Mouse (Mus musculus) large intestine, adult 2 months (tissue): ENCODE measurements at regions not wholly inside any gene's neighbourhood (a gene's known extent, or its start where the extent isn't known, plus 50 kb on each side); places are given as distances from the start of the nearest gene placed in this dataset.

Source experiments
- DNase-seq: peaks from one replicate; pipeline ENCODE4 v3.0.0-alpha.2; 2012; ENCODE audit warnings: low read depth, low spot score
- WGBS: fragments of 180-500 bp; shearing (Covaris S2); methylation state at CpG from one replicate; pipeline ENCODE4 v1.1.7; 2018; 5-methylcytosine and 5-hydroxymethylcytosine counted together

DNA sequence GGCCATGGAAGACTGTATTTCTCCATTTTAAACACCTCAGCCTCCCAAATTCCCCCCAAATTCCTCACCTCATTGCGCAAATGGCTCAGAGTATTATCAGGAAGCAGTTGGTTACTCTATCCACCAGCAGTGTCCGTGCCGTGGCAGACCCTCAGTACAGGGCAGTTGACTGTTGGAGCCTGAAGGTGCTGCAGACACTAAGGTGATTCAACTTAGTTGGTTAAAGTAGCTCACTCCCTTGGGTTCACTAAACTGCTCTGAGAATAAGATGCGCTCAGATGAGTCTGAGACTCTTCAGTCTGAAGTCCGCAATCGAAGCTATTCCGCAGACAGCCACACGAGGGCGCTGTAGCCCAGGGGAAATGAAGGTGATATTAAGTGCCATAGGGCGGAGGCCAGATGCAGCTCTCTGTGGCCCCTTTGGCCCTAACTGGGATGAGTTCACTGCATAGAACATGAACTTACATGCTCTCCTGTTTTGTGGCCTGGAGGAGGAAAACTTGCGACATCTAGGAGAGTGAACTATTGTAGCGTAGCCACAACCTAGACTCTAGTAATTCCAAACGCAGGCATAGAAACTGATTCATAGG, 62.9 kb downstream of the Amer3 start:
- 33% methylated on average over 13 of the region's 13 CpGs for WGBS

DNA sequence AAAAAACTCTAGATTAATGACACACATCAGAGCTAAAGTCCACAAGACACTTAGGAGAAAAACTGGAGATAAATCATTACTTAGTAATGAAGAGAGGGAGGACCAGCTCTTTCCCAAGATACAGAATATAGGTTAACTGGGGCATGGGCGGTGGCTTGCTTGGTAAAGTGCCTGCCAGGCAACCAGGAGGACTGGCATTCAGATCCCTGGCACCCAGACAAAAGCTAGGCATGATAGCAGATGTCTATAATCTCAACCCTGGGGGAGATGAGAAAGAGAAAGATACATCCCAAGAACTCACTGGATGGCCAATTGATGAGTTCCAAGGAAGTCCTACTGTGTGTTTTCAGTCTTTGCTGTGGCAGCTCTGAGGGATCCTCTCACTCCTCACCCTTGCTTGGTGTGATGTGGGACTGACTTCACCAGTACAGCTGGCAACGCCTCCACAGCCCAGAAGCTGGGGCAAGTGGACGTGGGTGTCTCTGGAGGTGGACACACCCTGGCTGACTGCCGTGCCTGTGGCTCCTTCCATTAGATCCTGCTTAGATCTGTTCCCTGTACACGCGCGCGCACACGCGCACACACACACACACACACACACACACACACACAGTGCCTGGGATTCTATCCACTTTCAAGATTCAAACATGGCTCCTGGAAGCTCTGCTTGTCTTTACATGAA, 74.6 kb downstream of the Amer3 start:
- DNase-seq = no peak
- 77% methylated on average over 10 of the region's 10 CpGs for WGBS

More for the DNA sequence above, 62.9 kb downstream of the Amer3 start:
- peak; percentile 11 for DNase-seq

DNA sequence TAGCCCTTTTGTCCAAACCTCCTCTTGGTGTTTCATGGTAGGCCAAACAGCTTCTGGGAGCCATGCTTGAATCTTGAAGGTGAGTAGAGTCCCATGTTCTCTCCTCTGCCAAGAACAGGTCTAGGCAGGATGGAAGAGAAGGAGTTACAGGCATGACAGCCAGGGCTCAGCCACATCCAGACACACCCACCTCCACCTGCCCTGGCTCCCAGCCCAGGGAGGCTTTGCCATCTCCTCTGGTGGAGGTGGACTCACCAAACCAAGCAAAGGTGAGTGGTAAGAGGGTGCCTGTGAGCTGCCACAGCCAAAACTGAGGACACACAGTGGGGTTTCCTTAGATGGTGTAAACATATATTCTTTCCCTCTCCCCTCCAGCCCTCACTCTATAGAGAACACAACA, 78.0 kb downstream of the Amer3 start:
- no peak for DNase-seq

DNA sequence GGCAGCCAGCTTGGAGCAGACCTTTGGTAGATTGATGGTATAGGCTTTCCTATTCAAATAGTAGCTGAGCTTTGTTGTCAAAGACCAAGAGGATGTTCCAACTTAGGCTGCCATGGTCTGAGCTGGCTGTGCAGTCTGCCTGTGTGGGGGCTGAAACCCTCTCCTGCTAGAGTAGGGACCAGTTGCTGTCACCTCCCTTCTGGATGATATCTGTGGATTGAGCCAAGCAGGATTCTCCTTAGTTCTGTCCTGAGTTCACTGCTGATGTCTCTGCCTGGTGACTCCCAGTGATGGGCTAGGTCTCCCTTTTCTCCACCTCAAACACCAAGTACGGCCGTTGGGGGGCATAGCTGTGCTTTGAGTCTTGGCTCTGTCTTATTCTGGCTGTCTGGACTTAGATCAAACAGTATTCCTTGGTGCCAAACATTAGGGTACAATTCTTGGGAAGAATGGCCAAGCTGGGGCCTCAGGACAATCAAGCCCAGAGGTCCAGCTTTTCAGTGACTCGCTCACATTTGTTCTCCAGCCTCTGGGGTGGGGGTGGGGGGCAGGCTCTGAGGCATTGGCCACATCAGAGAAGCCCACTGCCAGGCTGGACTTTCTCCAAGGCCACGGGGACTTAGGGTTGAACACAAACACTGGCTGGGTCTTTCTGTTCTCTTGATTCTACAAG, 84.6 kb downstream of the Amer3 start:
- WGBS = 69% methylated on average over 4 of the region's 4 CpGs
- no peak for DNase-seq

DNA sequence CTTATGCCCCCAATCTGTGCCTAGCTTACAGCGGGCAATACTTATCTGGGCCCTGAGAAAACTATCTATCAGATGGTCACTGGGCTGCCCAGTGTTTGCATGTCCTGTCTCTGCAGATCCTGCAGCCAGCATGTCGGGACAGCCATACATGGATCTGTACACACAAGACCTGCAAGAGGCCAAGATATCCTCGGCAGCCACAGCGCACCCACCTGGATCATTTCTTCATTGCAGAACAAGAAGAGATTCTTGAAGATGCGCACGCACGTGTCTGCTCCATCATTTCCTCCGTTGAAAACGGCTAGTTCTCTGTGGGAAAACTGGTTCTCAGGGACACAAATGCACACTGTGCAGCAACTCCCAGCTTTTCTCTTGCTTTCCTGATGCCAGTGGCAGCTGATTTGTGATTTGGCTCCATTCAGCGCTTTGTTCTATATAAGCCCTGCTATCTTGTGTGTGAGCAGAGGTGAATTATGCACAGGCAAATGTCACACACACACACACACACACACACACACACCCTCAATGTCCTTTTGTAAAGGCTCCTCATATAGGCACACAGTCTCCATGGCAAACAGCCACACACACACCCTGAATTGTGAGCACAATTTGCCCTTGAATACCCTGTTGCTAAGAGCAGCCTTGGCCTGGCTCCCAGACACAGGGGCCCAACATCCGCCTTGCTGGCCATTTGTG, 85.5 kb downstream of the Amer3 start:
- WGBS = 70% methylated on average over 11 of the region's 11 CpGs
- DNase-seq = no peak

DNA sequence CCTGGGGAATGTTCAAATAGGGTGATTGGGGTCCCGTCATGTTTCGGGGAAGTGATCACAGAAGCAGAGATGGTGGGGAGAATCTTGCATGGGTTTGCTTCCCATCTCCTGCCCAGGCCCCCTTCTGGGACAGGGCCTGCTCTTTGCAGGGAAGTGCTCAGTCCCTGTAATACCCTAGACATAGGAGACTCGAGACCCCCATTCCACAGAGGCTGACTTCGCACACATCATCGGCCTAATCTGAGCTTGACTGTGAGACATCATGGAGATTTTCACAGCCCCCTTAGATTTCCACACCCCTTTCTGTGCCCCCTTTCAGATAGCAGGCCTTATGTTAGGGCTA, 86.0 kb downstream of the Amer3 start:
- WGBS = 70% methylated on average over 5 of the region's 5 CpGs
- no peak for DNase-seq

DNA sequence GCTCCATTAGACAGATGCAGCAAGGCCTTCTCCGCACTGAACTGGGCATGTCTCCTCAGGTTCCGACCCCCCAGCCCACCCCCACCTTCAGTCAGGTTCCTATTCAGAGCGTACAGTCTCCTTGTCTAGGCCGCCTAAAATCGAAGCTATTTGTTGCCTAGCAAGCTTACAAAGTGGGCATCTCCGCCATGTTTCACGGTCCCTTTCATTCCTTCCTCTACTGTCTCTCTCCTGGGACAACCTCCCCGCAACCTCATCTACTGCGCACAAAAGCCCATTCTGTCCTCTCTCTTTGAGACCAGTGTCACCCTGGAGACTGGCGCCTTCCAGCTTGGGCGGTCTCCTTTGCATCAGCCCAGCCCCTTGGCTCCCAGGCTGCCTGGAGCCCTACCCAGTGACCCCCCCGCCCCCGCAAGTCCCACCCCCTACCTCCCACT, 86.8 kb downstream of the Amer3 start:
- WGBS = 86% methylated on average over 13 of the region's 13 CpGs
- DNase-seq = no peak

DNA sequence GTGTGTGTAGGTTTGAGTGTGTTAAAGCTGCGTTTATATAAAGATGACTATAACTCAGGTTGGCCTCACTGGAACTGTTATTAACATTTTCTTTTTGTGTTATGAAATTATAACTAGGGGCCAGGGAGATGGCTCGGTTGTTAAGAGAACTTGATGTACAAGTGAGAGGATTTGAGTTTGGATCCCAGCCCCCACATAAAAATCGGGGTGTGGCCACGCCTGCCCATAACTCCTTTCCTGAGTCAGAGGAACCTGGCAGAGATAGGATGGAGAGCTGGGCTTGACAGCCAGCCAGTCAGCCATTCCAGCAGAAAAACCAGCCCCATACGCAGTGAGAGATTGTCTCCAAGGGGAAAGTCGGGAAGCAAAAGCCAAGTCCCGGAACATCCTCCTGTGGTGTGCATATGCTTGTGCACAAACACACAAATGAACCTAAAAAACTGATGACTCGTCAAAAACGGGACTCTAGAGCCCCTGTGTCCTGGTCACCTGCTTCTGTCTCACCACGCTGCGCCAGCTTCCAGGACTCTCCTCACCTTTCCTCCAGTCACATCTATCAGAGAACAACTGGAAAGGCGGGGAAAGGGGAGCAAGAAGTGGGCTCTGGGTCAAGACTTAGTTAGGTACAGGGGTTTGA, 97.8 kb downstream of the Amer3 start:
- 29% methylated on average over 12 of the region's 12 CpGs for WGBS
- no peak for DNase-seq

DNA sequence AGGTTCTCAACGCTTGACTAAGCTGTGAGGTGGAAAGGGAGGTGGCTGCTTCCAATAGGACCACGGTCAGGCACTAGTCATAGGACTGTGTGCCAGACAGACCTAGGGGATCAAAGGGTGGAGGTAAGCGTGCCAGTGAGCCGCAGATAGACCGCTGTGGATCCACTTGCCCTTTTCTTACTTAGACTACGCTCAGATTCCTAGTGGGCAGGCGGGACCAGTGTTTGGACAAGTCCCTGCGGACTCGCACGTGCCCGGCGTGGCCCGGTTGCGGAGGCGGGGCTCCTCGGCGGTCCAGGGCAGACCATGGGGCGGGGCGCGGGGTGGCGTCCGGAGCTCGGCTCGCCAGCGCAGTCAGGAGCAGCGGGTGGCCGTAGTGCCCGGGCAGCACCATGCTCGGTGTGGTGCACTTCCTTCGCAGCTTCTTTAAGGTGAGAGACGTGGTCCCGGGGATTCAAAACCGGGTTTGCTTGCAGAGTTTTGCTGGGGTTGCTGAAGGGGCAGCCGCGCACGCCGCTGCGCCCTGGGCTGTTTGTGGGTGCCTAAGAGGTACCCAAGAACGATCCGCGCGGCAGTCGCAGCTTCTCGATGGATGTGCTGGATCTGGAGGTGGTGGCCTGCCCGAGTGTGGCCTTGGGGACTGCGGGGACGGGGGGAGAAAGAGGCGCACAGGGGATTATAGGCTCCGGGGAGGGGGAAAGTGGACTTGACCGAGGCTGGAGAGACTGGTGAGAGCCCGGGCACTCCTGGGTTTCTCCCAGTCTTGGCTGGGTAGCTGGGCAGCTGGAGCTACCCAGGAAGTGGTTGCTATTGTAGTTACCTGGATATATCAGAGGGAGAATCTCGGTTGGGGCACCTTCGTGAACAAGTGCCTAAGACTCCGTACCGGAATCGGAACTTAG, 98.6 kb downstream of the Amer3 start:
- 1% methylated on average over 56 of the region's 56 CpGs for WGBS
- no peak for DNase-seq

DNA sequence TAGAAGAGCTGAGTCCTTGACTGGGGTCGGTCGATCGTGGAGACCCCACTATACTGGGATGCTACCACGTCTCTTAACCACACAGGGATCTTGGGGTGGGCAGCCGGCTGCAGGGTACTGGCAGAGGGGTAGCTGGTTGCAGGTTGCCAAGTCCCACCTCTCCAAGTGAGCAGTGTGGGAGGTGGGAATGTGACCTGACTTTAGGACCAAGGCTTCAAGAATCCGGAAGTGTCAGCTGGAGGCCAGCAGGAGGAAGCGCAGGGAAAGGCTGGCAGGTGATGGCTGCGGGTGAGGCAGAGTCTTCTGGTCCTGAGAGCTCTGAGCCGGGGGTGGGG, 99.2 kb downstream of the Amer3 start:
- DNase-seq = no peak
- 3% methylated on average over 9 of the region's 9 CpGs for WGBS

DNA sequence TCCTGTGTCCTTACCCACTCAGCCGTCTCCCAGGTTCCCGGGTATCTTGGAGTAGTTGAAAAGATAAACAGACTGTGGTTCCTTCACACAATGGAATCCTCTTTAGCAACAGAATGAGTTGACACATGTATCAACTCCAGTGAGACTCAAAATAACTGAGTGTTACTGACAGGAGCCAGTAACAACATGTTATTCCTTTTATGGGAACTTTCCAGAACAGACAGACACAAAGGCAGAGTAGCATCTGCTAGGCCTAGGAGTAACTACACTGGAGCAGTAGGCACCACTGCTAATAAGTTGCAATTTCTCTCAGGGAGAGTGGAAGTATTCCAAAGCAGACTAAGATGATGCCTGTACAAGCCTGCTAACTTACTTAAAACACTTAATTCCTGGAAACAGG, 107.1 kb downstream of the Amer3 start:
- WGBS = 50% methylated on average over 2 of the region's 2 CpGs
- DNase-seq = no peak

DNA sequence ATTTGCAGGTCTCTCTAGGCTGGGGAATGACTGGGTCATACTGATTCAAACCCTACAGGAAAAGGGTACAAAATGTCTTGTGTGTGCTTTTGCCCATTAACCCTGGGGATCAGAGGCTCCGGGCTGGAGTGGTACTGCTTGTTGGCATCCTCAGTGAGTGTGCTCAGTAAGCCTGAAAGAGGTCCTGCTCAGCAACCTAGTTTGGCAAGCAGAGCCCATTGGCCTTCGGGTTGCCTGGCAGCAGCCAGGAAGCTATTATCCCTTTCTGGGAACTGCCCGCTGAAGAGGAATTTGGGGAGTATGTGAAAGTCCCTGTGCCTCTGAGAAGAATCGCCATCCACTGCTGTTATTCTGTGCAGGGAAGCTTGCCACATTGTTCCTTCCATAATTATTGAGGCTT, 117.1 kb downstream of the Amer3 start:
- DNase-seq = no peak
- 79% methylated on average over 4 of the region's 4 CpGs for WGBS

DNA sequence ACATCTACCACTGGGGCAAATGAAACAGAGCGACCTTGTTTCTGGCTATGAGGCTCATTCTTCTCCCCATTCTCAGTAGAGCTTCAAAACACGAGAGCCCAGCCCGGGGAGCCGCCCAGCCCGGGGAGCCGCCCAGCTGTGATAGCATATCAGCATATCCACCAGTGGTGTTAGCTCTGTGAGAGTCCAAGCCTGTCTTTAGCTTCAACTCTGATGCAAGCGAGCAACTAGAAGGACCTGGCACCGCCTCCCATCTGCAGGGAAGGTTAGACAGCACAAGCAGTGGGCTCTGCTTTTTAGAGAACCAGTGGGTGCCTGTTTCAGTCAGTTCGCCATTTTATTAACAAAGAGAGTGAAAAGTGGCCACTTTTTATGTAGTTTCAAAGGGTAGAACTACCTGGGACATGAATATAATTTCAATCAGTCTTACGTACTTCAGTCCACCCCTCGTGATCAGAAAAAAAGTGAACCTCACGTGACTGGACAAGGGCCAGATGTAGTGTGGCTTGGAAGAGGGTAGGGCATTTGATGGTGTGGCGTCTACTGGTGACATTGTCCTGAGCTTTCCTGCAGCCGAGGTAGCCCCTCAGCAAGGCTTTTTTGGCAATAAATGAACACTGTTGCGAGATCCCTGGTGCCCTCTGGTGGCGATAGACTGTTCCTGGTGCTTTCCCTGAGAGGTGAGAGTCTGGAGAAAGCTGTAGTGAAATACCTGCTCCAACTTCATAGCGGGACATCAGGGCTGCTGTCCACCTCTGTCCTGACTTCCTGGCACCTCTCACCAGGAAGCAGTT, 121.0 kb downstream of the Amer3 start:
- DNase-seq = no peak
- whole genome bisulfite sequencing = 41% methylated on average over 17 of the region's 17 CpGs

DNA sequence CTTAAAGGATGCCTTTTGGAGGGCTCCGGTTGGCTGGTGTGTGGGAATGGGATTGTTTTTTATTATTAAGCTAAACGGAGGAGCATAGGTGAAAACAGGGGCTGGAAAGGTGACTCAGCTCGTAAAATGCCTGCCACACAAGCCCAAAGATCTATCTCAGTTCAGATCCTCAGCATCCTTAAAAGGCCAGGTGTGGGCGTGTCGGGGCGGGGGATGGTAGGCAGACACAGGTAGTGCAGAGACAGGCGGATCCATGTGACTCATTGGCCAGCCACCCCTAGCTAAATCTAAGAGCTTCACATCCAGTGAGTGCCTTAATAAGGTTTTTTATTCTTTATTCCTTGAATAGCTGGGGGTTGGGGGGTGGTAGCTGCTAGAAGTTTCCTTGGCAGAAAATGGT, 122.0 kb downstream of the Amer3 start:
- no peak for DNase-seq
- WGBS = 52% methylated on average over 7 of the region's 7 CpGs

DNA sequence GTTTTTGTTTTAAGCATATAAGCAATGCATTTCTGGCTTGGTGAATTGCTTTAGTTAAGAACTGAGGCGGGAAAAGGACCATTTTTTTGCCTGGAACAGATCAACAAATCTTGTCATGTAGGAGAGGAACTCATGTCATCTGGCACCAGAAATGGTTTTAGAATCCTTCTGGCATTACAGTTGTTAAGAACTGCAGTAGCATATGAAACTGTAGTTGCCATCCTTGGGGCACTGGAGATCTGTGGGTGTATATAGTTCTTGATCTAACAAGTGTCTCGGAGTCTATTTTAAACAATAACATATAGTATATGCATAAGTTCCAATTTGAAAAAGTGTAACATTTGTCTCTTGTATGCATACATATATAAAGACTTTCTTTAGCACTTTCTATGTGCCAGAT, 129.6 kb downstream of the Amer3 start:
- DNase-seq = no peak
- WGBS = 87% methylated on average over 2 of the region's 2 CpGs

DNA sequence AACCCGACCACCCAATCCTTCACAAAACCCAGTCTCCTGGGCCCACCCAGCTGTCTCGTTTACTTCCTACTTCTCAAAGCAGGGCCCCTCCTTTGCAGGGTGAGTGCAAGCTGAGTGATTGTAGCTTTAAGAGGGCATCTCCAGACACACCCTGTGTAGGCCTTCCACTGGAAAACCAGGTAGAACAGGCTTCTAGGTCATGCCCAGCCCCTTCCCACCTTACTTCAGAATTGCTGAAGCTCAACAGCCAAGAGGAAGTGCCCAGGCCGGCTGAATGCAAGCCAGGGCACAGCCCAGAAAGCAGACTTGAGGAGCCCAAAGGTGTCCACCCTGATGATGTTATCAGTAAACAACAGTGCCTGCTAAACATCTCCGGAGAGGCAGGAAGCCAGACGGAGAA, 120.2 kb downstream of the Fam168b start:
- DNase-seq = no peak
- WGBS = 22% methylated on average over 5 of the region's 5 CpGs

DNA sequence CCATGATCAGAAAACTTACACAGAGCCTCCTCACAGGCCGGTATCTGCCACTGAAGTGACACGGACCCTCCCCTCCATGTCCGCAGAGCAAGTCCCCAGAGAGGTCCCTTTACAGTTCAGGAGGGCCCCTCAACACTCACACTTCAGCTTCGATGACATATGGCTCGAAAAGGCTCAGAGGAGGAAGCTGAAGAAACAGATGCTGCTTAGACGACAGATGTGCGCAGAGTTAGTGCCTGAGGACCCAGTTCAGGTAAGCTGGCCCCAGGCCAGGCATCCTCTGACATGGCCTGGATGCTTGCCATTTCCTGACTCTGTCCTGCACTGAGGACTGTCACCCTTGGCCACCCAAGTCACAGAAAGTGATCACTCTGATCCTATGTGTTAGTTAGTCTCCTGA, 110.7 kb downstream of the Fam168b start:
- DNase-seq = no peak
- WGBS = 60% methylated on average over 7 of the region's 7 CpGs

DNA sequence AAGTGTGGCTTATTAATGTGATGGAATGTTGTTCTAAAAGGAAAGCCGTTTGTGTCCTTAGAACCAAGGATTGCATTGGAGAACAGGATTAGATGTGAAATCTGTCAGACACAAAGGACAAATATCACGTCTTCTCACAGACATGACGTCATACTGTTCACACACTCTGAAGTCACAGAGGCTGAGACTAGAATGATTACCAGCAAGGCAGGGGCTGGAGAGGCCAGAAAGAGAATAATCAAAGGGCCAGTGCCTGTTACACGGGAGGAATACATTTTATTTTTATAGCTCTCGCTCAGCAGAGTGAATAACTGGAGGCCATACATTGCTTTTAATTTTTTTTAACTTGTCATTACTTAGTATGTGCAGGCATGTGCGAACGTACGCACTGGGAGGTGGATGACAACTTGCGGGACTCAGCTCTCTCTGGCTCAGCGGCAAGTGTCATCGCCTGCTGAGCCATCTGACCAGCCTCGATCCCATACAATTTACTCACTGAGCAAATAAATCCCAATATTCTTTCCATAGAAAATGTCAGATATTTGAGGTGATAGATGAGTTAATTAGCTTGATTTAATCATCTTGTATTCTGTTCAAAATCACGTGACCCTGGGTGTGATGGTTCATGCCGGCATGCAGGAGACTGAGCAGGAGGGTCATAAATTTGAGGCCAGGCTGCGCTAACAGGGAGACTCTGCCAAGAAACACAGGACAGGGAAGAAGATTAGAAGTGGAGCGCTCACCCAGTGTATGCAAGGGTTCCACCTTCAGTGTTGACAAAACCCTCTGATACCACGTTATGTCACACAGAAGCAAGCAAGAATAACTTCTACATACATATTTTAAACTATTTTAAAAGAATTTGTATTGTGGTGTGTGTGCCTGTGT, 109.6 kb downstream of the Fam168b start:
- DNase-seq = no peak
- 58% methylated on average over 17 of the region's 17 CpGs for WGBS
